Mouse (Mus musculus) heart, postnatal 4 days (tissue): ENCODE data around the gene Pemt. TPM values are rescaled to one million over a fixed set of nuclear protein-coding genes. Genes with fewer than 3 reads are reported as not detected.
"Not testable (repeated sequence)": the region's sequence is repeated elsewhere in the genome, so short reads cannot be mapped to it uniquely, and the experiment has no call there.

ENCODE experiments used
- DNase-seq: peaks from one replicate; pipeline ENCODE4 v3.0.0; 2021
- total RNA-seq, 2 experiments: library from RNA; stranded (reverse); gene quantifications; 2 replicates each; pipeline ENCODE4 v1.2.3; 2021

Pemt gene
- total RNA-seq, 2 experiments from 2014 or later = 2.3 to 2.9 TPM

GRCm38 (mm10) chr11:59948401-59948767, 97.9 kb downstream of the Pemt start:
- no peak for DNase-seq

DNA sequence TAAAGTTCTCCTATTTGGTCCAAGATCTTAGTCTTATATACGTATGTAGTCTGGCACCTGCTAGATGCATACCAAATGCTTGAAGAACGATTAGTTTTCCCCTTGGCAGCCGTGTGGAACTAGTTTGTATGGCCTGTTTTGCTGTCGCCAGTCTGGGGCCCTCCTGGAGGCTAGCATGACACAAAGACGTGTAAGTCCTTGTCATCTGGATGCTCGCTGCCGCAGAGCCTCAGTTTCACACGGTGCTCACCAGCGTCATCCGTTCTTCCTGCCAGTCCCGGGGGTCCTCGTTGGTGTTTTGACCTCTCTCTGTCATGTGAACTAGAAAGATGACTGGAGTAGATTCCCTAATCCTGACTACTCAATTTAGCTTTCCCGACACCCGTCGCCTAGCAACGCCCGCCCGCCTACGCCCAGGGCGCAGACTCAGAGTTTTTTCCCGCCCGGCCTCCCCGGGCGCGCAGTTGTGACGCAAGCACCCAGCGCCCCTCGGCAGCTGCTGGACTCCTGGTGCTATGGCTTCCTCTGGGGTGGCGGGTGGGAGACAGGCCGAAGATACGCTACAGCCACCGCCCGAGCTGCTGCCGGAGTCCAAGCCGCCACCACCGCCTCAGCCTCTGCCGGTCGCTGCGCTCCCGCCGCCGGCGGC, 98.4 kb downstream of the Pemt start, which contains the start of gene Med9:
Med9 (plus strand) TSS at position 455 of the 649 bp plus-strand sequence.
- peak; percentile 97 for DNase-seq

- not testable (repeated sequence) for DNase-seq
Measured at GRCm38 (mm10) chr11:59944855-59945254, 101.4 kb downstream of the Pemt start.

GRCm38 (mm10) chr11:59941391-59941790, 104.9 kb downstream of the Pemt start:
- DNase-seq = no peak

- DNase-seq = no peak
Measured at GRCm38 (mm10) chr11:59940645-59941044, 105.6 kb downstream of the Pemt start.

DNA sequence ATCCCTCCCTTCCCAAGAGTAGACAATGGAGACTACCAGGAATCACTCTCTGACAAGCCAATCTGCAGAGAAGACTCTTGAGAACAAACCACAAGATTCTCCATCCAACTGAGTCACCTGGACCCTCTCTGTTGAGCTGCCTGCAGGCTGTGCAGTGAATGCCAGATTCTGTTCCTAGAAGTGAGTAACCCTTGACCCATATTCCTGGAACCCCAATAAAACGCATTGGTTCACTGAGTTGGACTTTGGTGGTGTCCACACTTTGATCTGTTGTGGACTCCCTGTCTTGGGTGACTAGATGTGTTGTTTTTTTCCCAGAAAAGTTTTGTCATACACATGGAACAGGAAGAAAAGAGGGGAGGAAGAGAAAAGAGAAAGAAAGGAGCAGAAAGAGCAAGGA, 106.5 kb downstream of the Pemt start:
- DNase-seq = no peak

GRCm38 (mm10) chr11:59937615-59938014, 108.7 kb downstream of the Pemt start:
- DNase-seq = no peak

- no peak for DNase-seq
Measured at GRCm38 (mm10) chr11:59937023-59937422, 109.3 kb downstream of the Pemt start.

DNA sequence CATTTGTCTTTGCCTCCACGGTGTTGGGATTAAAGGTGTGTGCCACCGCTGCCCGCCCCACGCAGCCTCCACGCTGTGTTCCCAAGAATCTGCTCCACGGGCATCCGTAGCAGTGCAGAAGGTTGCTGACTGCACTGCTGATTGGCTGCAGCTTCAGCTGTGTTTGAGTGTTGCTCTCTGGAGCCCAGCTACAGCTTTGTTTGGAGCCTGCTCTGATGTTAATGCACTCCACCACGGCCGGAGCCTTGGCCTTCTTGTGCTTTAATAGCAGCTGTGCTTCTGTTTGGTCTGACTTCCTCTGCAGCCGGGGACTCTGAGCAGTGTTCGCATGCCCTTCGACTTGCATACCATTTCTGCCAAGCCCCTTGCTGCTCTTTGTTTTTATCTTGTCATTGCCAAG, 112.3 kb downstream of the Pemt start:
- no peak for DNase-seq

DNA sequence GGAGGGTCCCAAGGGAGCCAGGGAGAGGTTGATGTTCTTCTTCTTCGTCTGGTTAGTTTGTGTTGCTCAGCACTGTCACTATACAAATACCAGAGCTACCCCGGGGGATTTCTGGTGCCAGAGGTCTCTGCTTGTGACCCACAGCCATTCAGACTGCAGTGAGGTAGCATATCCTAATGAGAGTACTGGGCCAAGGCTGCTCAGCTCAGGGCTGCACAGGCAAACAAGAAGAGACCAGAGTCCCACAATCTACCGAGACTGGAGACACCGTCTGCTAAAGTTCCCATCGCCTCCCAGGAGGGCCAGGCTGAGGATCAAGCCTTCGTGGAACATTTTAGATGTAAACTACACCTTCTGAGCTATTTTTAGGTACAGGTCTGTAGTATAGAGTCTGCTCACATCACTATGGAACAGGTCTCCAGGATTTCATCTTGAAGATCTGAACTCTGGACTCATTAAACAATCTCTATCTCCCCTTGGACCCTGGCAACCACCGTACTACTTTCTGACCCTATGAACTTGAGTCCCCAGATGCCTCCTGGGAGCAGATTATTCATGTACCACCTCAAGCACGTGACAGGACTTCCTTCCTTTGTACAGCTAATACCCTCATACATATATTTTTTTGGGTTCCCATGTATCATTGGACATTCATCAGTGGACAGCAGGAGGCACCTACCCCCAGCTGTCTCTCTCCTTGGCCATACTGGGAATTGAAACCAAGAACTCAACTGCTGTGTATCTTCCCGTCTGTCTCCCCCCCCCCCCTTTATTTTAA, 113.5 kb downstream of the Pemt start:
- DNase-seq = no peak

- DNase-seq = no peak
Measured at GRCm38 (mm10) chr11:59930031-59930430, 116.3 kb downstream of the Pemt start.

DNA sequence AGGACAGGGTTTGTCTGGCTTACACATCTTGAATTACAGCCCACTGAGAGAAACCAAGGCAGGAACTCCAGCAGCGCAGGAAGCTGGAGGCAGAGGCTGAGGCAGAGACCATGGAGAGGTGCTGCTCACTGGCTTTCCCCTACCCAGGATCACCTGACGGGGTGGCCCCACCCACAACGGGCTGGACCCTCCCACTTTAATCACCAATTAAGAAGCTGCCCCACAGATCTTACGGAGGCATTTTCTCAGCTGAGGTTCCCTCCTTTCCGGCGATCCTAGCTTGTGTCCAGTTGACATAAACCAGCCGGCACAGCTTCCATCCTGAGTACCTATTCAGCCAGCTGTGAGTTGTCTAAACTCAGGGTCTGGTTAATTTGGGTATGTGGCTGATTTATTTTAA, 125.0 kb downstream of the Pemt start:
- DNase-seq = peak; percentile 44

Other genes with a start within 250 kb of the Pemt start
- 10 to 100 TPM; 22.1 to 28.0 TPM for gene Flcn, start 236.5 kb downstream of the Pemt start, total RNA-seq
- gene Nt5m, start 207.0 kb downstream of the Pemt start, total RNA-seq = 10 to 100 TPM; 25.3 to 29.2 TPM
- gene Cops3, start 206.7 kb downstream of the Pemt start, total RNA-seq = 10 to 100 TPM; 83.9 to 85.6 TPM
- 10 to 100 TPM; 27.5 to 30.2 TPM for gene Med9, start 98.3 kb downstream of the Pemt start, total RNA-seq
- gene Rasd1, start 81.5 kb downstream of the Pemt start, total RNA-seq = 1 to 10 TPM; 4.0 to 4.4 TPM
- gene Rai1, start 58.5 kb upstream of the Pemt start, total RNA-seq = 10 to 100 TPM; 50.6 to 58.0 TPM
- gene Srebf1, start 176.1 kb upstream of the Pemt start, total RNA-seq = 10 to 100 TPM; 35.8 to 50.8 TPM